8 mouse cellular contexts compared by ENCODE assay signal in the genomic region with DNA sequence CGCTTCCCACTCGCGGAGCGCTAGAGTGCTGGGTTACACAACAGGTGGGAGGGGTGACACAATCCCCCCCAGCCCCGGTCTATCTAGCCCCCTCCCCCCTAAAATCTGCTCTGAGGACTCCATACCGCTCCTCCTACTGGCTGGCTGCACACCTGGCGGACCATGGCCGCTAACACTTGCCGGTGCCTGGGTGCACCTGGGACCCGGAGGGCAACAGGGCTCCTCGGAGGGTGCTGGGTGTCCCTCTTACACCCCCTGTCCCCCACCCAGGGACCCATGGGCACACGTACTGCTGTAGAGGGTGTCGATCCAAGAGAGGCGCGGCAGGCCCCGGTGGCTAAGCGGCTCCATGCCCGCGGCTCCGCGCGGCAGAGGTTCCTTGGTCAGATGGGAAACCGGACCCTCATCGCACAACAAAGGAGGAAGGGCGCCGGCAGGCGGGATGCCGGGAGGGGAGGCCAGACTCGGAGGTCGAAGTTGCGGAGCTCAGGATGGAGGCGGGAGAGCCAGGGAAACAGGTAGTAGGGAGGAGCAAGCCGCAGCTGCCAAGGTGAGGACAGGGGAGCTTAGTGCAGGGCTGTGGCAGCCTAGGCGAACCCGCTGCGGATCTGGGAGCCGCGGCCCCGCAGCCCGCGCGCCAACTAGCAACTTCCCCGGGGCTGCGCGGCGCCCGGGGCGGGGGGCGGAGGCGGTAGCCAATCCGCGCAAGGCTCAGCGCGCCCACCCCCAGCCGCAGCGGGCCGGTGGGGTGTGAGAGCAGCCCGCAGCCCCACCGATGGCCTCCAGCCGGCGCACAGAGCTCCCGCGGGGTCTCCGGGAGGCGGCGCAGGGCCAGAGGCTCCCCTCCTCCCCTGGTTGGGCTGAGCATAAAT. TPM values are rescaled to one million over a fixed set of nuclear protein-coding genes. Genes with fewer than 3 reads are reported as not detected.
DNase-seq lines count a peak whose midpoint lies in the region; ATAC-seq lines count a peak whose summit lies in the region.

No protein-coding gene starts in this region.

- H3K27me3 ChIP-seq in midbrain, embryonic 12.5 days: peaks cover 26% of the 10 kb centered on the region

- H3K9ac ChIP-seq in midbrain, embryonic 12.5 days (replicated peaks): peak overlapping the region; percentile 82

- intact Hi-C loops in heart, postnatal 14 days (cut with DNase I): loop anchor here (10.0 kb wide), 1 partner anchor 116 kb away; no protein-coding TSS in a partner anchor

- no peaks in the 10 kb centered on the region for H3K36me3 ChIP-seq in midbrain, embryonic 12.5 days

- ATAC-seq in midbrain, embryonic 12.5 days (ENCODE audit: low FRiP score, low read depth): peak; percentile 89

- WGBS in midbrain, embryonic 12.5 days: under 1% methylated on average over 66 of the region's 66 CpGs

- DNase-seq in adrenal gland, adult (ENCODE audit: inconsistent age in 2 of 2, low spot score in 1 of 2): peak; percentile 58 to 81
- no peak for DNase-seq in adrenal gland, adult 8-10 months
- peak; percentile 40 to 63 for DNase-seq in urinary bladder, postnatal 4 days (ENCODE audit: low spot score in 2 of 2)
- no peak for DNase-seq in urinary bladder, postnatal 25 days (ENCODE audit: low spot score)
- peak; percentile 22 to 27 for DNase-seq in heart, postnatal 14 days
- DNase-seq in layer of hippocampus, postnatal 36 days: peak; percentile 72 to 75
- DNase-seq in testis, postnatal 14 days (ENCODE audit: low spot score): peak; percentile 37

- H3K9me3 ChIP-seq in midbrain, embryonic 12.5 days: no peaks in the 10 kb centered on the region

- H3K4me1 ChIP-seq in midbrain, embryonic 12.5 days: peaks cover 28% of the 10 kb centered on the region

- peak overlapping the region; percentile 78 for H3K4me3 ChIP-seq in midbrain, embryonic 12.5 days

- H3K27ac ChIP-seq in midbrain, embryonic 12.5 days (replicated peaks): peak overlapping the region; percentile 46; the same call in 1 of the 2 replicates

- peak overlapping the region; percentile 91 for H3K4me2 ChIP-seq in midbrain, embryonic 12.5 days (replicated peaks)

RNA-seq across cellular contexts. Expression of a gene that starts 51.1 kb away (rescaled TPM):
- 100 to 1,000 TPM in 2 of 4 experiments, 10 to 100 TPM in 2; 69.2 to 138 (median 95.9) TPM for total RNA-seq in adrenal gland, adult 8-10 months (2022)
- 10 to 100 TPM; 29.4 to 34.3 TPM for total RNA-seq in heart, postnatal 14 days (2021)
- total RNA-seq in layer of hippocampus, postnatal 36 days (2021): 100 to 1,000 TPM; 502 to 515 TPM
- polyA plus RNA-seq in midbrain, embryonic 12.5 days (2016; fragmentation: Nextera tagmentation; extraction: Ambion mirVana): 70.1 and 73.3 TPM in 2 replicates

Comparison
In these comparisons a context has a peak if more than half of its experiments do, and no peak if none do; other contexts are left out.
1. DNase-seq: peak in adrenal gland, adult (2 of 2), urinary bladder, postnatal 4 days (2 of 2), heart, postnatal 14 days (2 of 2), layer of hippocampus, postnatal 36 days (2 of 2) and testis, postnatal 14 days (single experiment); none in adrenal gland, adult 8-10 months (single experiment) and urinary bladder, postnatal 25 days (single experiment).